Mouse (Mus musculus) neural tube, embryonic 12.5 days (tissue): ENCODE data around the gene Wdr48. TPM values are rescaled to one million over a fixed set of nuclear protein-coding genes. Genes with fewer than 3 reads are reported as not detected.
A peak's percentile ranks its signal among the peaks of the same experiment; 100 is the strongest.

Source experiments
- ATAC-seq: fragments of 200-750 bp; cut with Nextera tagmentation; 2 replicates; pipeline ENCODE4 v1.8.0; 2017; ENCODE audit warnings: low read depth, mild to moderate bottlenecking, moderate TSS enrichment, moderate library complexity; ENCODE audit not compliant: low FRiP score
- H3K27ac ChIP-seq: fragments of 300-500 bp; sonication (generic); 2 replicates; pipeline ENCODE4 v1.5.1; 2016
- H3K27me3 ChIP-seq: fragments of 300-500 bp; sonication (generic); replicated peaks from 2 replicates; pipeline ENCODE4 v1.6.1; 2016; ENCODE audit warnings: mild to moderate bottlenecking
- H3K36me3 ChIP-seq: fragments of 300-500 bp; sonication (generic); 2 replicates; pipeline ENCODE4 v1.6.1; 2016; ENCODE audit warnings: mild to moderate bottlenecking
- H3K4me1 ChIP-seq: fragments of 300-500 bp; sonication (generic); 2 replicates; pipeline ENCODE4 v1.6.1; 2016
- H3K4me2 ChIP-seq: fragments of 300-500 bp; sonication (generic); replicated peaks from 2 replicates; pipeline ENCODE4 v1.6.1; 2016; ENCODE audit warnings: mild to moderate bottlenecking
- H3K4me3 ChIP-seq: fragments of 300-500 bp; sonication (generic); 2 replicates; pipeline ENCODE4 v1.5.1; 2016
- H3K9ac ChIP-seq: fragments of 300-500 bp; sonication (generic); 2 replicates; pipeline ENCODE4 v1.6.1; 2016; ENCODE audit warnings: mild to moderate bottlenecking
- H3K9me3 ChIP-seq: fragments of 300-500 bp; sonication (generic); 2 replicates; pipeline ENCODE4 v1.6.1; 2016; ENCODE audit warnings: mild to moderate bottlenecking
- WGBS: fragments of 180-500 bp; shearing (Covaris S2); methylation state at CpG from one replicate; pipeline ENCODE4 v1.1.7; 2016; 5-methylcytosine and 5-hydroxymethylcytosine counted together
- polyA plus RNA-seq: library from polyadenylated mRNA; unstranded; fragments of >200 nt; fragmentation: Nextera tagmentation; extraction: Ambion mirVana; gene quantifications from 2 replicates; pipeline ENCODE4 v1.2.1, GENCODE M21; 2016

Gene Wdr48
- polyA plus RNA-seq, 1 experiment from 2014 or later = 67.7 TPM

DNA sequence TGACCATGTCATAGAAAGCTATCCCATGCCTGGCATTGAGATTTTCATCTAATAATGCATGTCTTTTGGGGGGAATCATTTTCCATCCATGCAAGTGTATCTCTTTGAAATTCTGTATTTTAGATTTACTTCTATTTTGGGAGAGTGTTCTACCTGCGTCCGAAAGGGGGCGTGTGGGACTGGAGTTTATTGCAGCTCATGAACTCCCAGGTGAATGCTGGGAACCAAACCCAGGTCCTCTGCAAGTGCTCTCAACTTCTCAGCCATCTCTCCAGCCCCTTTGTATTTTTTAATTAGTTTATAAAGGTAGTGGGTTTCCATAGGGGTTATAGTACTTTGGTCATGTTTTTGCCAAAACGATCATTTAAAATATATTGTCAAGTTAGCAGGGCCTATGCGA is 797 bp upstream of the Wdr48 start:
- Histone ChIP-seq H3K27ac (no peak overlapping the region), H3K4me1 (peaks cover 15% of the 10 kb centered on the region), H3K27me3 (0 out of 2 replicates have a peak, but pooled peaks cover 5% of the 10 kb centered on the region), H3K4me3 (no peak overlapping the region), H3K9ac (no peak overlapping the region), H3K36me3 (0 out of 2 replicates have a peak, but pooled peaks cover 3% of the 10 kb centered on the region), H3K9me3 (no peaks in the 10 kb centered on the region), H3K4me2 (peak overlapping the region; percentile 76)
- no peak for ATAC-seq
- WGBS = 84% methylated on average over 5 of the region's 5 CpGs

DNA sequence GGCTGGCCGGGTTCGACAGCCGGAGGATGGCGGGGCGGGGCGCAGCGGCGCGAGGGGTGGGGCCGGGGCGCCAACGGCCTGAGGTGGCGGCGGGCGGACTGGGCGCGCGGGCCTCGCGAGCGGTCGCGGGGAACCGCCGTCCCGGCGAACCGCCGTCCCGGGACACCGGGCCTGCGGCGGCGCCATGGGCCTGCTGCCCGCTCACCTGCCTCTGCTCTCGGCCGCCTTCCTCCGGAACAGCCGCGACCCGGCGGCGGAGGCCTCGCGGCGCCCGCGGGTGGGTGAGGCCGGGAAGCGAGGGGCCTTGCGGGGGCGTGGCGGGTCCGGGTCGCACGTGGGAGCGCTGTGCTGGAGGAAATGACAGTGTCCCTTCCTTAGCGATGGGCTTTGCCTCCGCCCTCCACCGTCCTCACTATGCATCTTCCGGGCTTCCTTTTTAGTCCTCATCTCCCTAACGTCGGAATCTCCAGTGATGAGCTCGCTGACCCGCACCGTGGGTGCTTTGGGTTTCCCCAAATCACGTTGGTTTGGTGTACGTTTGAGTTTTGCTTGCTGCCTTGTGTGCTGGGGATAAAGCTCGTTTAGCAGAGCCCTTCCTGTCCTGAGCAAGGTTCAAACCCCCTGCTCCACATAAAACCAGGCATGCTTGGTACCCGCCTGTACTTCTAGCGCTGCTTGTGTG is 503 bp downstream of the Wdr48 start:
- peak overlapping the region; percentile 97 for H3K4me3 ChIP-seq
- no peaks in the 10 kb centered on the region for H3K9me3 ChIP-seq
- H3K4me2 ChIP-seq = peak overlapping the region; percentile 76
- 0 out of 2 replicates have a peak, but pooled peaks cover 3% of the 10 kb centered on the region for H3K36me3 ChIP-seq
- peak; percentile 71 for ATAC-seq
- peak overlapping the region; percentile 53; the same call in 1 of the 2 replicates for H3K27ac ChIP-seq
- 0 out of 2 replicates have a peak, but pooled peaks cover 5% of the 10 kb centered on the region for H3K27me3 ChIP-seq
- H3K4me1 ChIP-seq = peaks cover 9% of the 10 kb centered on the region
- WGBS = 2% methylated on average over 47 of the region's 71 CpGs
- peak overlapping the region; percentile 93 for H3K9ac ChIP-seq

DNA sequence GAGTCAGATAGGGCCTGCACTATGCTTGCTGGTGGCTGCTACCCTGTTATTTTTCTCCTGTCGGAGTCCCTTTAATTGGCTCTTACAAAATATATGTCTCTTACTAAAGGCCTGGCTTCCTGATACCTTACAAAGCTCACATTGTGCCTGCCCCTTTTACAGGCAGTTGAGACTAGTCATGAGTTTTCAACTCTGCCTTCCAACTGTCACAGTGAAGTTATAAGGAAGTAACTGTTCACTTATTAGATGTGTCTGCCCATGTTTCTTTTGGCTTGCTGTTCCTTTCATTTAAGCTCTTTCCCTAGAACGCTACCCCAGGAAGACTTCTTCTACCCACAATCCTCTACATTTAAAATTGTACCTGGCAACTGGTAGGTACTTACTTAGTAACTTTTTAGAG is 4.8 kb downstream of the Wdr48 start:
- no peaks in the 10 kb centered on the region for H3K9me3 ChIP-seq
- ATAC-seq = no peak
- no peak overlapping the region for H3K4me2 ChIP-seq
- peaks cover 17% of the 10 kb centered on the region for H3K36me3 ChIP-seq
- WGBS = 92% methylated on average over 2 of the region's 2 CpGs
- no peak overlapping the region for H3K27ac ChIP-seq
- no peaks in the 10 kb centered on the region for H3K27me3 ChIP-seq
- no peak overlapping the region for H3K4me3 ChIP-seq
- H3K4me1 ChIP-seq = peaks cover 9% of the 10 kb centered on the region
- H3K9ac ChIP-seq = no peak overlapping the region

DNA sequence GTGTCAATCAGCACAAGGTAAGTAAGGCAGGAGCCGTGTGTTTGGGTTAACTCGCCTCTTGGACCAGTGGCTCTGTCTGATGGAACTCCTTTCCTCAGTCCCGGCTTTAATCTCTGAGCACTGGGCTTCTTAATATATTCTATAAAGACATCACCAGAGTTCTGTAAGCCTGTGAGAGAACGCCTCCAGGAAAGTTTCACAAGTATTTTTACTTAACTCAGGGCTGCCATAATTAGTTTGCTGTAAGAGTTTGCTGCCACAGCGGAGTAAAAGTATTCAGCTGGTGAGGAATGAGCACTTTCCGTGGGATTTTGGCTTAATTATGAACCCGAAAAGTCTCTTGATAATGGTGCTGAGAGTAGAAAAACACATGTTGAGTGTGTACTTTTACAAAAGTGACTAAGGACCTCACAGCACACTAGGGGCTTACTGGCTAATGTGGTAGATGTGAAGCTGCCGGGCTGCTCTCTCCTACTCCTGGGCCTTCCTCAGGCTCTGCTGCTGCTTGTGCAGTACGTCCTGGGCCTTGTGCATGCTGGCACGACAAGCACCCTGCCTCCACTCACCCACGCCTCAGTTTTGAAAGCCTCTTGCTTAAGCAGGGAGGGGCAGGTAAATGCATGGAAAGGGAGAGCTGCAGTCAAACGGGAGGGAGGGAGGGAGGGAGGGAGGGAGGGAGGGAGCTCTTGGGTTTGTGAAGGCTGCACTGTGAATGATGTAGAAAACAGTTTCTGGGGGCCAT is 7.9 kb downstream of the Wdr48 start:
- WGBS = 85% methylated on average over 12 of the region's 12 CpGs
- Histone ChIP-seq H3K36me3 (peaks cover 45% of the 10 kb centered on the region), H3K4me3 (no peak overlapping the region)

DNA sequence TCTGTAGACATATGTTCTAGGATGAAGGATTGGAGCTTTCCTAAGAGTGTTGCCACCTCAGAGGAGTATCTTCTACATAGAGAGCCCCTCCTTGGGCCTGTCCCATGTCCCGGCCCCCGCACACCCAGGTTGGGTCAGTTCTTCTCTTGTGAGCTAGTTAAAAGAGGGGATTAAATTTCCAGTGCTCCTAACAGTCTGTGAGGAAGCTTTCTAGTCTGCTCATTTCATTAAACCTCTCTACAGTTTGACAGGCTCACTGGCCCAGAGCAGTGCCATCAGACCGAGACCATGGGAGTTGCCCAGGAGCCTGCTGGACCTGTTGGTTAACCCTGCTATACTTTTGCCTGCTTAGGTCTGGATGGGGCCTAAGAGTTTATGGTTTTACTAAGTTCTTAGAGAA is 14.0 kb downstream of the Wdr48 start:
- H3K27ac ChIP-seq = no peak overlapping the region
- H3K4me2 ChIP-seq = no peak overlapping the region
- H3K36me3 ChIP-seq = peaks cover 91% of the 10 kb centered on the region
- no peaks in the 10 kb centered on the region for H3K27me3 ChIP-seq
- no peak for ATAC-seq
- H3K4me1 ChIP-seq = no peaks in the 10 kb centered on the region
- H3K4me3 ChIP-seq = no peak overlapping the region
- H3K9me3 ChIP-seq = no peaks in the 10 kb centered on the region
- WGBS = 94% methylated on average over 3 of the region's 3 CpGs
- no peak overlapping the region for H3K9ac ChIP-seq

More for the DNA sequence above, 7.9 kb downstream of the Wdr48 start:
- Histone ChIP-seq H3K4me1 (no peaks in the 10 kb centered on the region), H3K9ac (no peak overlapping the region), H3K27me3 (no peaks in the 10 kb centered on the region), H3K4me2 (no peak overlapping the region), H3K9me3 (no peaks in the 10 kb centered on the region), H3K27ac (no peak overlapping the region)
- ATAC-seq = no peak

DNA sequence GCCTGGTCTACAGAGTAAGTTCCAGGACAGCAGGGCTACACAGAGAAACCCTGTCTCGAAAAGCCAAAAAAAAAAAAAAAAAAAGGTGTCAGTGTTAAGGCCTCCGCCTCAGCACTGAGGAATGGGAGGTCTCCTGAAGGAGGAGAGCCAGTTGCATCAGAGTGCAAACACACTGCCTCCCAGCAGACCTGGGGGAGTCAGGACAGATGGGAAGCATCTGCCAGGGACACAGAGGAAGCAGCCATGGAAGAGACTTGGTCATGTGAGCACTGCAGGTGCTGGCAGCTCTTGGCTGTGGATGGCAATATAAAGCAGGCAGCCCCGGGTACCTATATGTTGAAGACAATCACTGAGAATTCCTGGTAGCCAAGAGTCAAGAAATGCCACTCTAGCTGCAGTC is 15.3 kb downstream of the Wdr48 start:
- Histone ChIP-seq H3K4me1 (no peaks in the 10 kb centered on the region), H3K9ac (no peak overlapping the region), H3K4me2 (no peak overlapping the region), H3K4me3 (no peak overlapping the region), H3K27me3 (no peaks in the 10 kb centered on the region), H3K27ac (no peak overlapping the region), H3K36me3 (peaks cover 93% of the 10 kb centered on the region), H3K9me3 (no peaks in the 10 kb centered on the region)
- WGBS = 83% methylated on average over 3 of the region's 3 CpGs
- ATAC-seq = no peak

DNA sequence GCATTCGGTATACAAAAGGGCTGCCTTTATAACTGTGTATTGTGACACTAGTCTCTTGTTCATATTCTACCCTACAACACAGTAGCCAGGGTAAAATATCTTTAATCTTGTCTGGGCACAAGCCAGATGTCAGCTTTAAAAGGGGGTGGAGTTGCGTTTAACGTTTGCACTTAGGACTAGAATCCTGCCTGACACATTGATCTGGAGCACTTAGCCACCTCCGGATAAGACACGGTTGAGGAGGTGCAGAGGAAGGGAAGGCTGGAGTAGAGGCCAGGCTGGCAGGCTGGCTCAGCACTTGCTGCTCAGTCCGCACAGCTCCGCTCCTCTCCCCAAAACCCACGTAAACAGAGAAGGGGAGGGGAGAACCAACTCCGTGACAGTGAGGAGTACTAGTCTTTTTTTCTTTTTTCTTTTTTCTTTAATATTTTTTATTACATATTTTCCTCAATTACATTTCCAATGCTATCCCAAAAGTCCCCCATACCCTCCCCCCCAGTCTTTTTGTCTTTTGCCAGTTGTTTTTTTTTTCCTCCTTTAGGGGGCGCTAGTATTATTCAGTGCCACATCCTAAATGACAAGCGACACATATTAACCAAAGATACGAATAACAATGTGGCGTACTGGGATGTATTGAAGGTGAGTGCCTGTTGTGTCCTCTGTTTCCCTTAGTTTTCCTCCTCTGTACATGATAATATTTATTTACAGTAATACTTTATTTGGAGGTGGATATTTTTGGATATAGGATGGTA is 18.6 kb downstream of the Wdr48 start:
- Histone ChIP-seq H3K36me3 (peaks cover 86% of the 10 kb centered on the region), H3K9me3 (no peaks in the 10 kb centered on the region), H3K27ac (no peak overlapping the region), H3K4me2 (no peak overlapping the region), H3K27me3 (no peaks in the 10 kb centered on the region), H3K9ac (no peak overlapping the region), H3K4me3 (no peak overlapping the region), H3K4me1 (no peaks in the 10 kb centered on the region)
- WGBS = 80% methylated on average over 13 of the region's 13 CpGs
- ATAC-seq = no peak

DNA sequence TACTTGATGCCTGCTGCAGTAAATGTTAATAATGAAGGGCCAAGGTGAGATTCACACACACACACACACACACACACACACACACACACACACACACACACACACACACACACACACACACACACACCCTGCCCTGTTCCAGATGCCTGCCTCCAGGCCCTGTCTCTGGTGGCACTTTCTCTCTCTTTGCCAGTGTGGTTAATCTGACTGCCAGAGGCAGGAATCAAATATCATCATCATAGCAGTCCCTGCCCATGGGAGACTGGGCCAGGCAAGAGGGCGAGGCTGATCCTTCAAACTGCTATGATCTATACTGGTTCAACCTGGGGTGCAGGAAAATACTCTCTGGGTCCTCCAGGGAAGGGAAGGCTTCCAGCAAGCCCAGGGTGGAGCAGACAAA is 25.2 kb downstream of the Wdr48 start:
- H3K4me1 ChIP-seq = no peaks in the 10 kb centered on the region
- H3K4me3 ChIP-seq = no peak overlapping the region
- H3K36me3 ChIP-seq = peaks cover 74% of the 10 kb centered on the region
- ATAC-seq = no peak
- WGBS = 90% methylated on average over 1 of the region's 1 CpGs
- H3K9ac ChIP-seq = no peak overlapping the region
- H3K27me3 ChIP-seq = no peaks in the 10 kb centered on the region
- H3K9me3 ChIP-seq = no peaks in the 10 kb centered on the region
- H3K4me2 ChIP-seq = no peak overlapping the region
- H3K27ac ChIP-seq = no peak overlapping the region

DNA sequence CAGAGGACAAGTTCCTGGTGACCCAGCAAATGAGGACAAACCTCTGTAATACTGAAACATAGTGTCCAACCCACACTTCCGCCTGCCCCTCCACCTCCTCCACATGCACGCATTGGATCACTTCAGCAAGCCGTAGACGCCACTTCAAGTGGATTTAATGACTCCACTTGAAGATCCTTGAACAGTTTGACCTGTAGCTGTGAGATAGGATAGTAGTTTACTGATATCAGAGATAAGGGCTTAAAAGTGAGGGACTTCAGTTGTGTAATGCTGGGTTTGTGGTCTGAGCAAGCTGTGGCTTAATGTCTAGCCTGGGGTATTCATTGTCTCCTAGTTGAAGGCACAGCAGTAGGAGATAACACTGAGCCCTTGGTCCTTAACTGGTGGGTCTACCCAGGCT is 28.8 kb downstream of the Wdr48 start:
- ATAC-seq = no peak
- Histone ChIP-seq H3K27me3 (no peaks in the 10 kb centered on the region), H3K9me3 (no peaks in the 10 kb centered on the region), H3K36me3 (peaks cover 80% of the 10 kb centered on the region), H3K4me3 (no peak overlapping the region), H3K4me2 (no peak overlapping the region), H3K4me1 (no peaks in the 10 kb centered on the region), H3K9ac (no peak overlapping the region), H3K27ac (no peak overlapping the region)
- WGBS = 94% methylated on average over 4 of the region's 4 CpGs

DNA sequence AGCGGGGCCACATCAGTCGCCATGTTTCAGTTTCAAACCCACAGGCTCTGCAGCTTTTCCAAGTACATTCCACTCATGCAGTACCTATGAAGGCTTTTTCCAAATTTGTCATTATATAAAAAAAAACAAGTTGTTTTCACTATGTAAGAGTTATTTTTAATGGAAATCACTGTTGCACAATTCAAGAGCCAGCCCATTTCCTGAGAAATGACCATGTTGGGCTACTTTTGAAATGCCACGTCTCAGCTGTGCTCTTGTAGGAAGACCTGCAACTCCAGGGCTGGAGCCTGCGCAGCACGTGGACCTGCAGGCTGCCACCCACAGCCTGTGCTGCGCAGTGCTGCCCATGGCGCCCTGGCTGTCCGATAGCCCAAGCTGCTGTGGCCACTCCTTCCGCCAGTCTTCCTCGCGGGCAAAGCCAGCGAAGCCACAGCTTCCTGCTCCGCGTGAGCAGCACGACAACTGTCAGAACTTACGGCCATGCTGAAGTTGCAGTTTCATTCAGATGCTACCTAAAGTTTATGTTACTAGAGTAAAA is 30.5 kb downstream of the Wdr48 start:
- H3K27me3 ChIP-seq = no peaks in the 10 kb centered on the region
- no peaks in the 10 kb centered on the region for H3K4me1 ChIP-seq
- no peak for ATAC-seq
- H3K27ac ChIP-seq = no peak overlapping the region
- H3K36me3 ChIP-seq = peaks cover 80% of the 10 kb centered on the region
- no peaks in the 10 kb centered on the region for H3K9me3 ChIP-seq
- 95% methylated on average over 16 of the region's 16 CpGs for WGBS
- no peak overlapping the region for H3K4me3 ChIP-seq
- no peak overlapping the region for H3K4me2 ChIP-seq
- H3K9ac ChIP-seq = no peak overlapping the region

DNA sequence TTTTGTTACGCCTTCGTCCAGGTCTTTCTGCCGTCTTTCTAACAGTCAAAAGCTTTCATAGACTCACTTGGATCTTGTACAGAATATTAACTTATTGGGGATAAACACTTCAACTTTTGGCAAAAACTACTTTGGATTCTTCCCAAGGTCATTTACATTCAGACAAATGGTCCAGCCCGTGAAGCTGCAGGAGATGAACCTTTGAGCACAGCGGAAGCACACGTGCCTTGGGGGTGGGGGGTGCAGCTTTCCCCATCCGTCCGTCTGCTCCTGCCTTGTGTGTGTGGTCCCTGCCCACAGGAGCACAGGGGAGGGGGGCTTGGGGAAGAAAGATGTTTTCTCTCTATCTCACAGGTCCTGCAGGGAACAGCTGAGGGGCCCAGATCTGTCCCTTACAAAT is 31.1 kb downstream of the Wdr48 start:
- no peak overlapping the region for H3K4me2 ChIP-seq
- ATAC-seq = no peak
- WGBS = 87% methylated on average over 8 of the region's 8 CpGs

DNA sequence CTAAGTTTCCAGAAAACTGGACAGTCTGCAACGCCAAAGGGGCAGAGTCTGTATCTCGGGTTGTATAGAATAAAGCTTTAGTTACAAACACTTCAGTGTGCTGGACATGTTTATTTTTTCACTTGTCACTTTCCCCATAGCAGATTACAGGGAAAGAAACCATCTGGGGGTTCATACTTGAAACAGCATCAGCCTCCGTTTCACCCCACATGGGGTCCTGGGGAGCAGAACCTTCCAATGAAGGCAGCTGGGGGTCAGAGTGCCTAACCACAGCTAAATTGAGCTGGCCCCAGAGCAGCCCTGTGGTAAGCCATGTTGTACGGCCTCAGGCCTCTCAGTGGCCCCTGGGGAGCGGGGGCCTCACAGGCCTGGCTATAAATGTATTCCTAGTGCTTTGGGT is 31.8 kb downstream of the Wdr48 start:
- Histone ChIP-seq H3K9me3 (no peaks in the 10 kb centered on the region), H3K4me1 (no peaks in the 10 kb centered on the region), H3K9ac (no peak overlapping the region), H3K27me3 (no peaks in the 10 kb centered on the region), H3K4me3 (no peak overlapping the region), H3K27ac (no peak overlapping the region), H3K4me2 (no peak overlapping the region), H3K36me3 (peaks cover 82% of the 10 kb centered on the region)
- no peak for ATAC-seq
- WGBS = 92% methylated on average over 5 of the region's 5 CpGs

More for the DNA sequence above, 31.1 kb downstream of the Wdr48 start:
- no peak overlapping the region for H3K4me3 ChIP-seq
- no peak overlapping the region for H3K27ac ChIP-seq
- peaks cover 79% of the 10 kb centered on the region for H3K36me3 ChIP-seq
- no peak overlapping the region for H3K9ac ChIP-seq
- no peaks in the 10 kb centered on the region for H3K9me3 ChIP-seq
- H3K27me3 ChIP-seq = no peaks in the 10 kb centered on the region
- H3K4me1 ChIP-seq = no peaks in the 10 kb centered on the region
